Mouse (Mus musculus) cerebellum, adult 2 months (tissue): ENCODE results near the gene Zdbf2.

ENCODE experiments used
- CTCF ChIP-seq: fragments of 200-500 bp; IDR thresholded peaks from 2 replicates; pipeline ENCODE4 v1.5.1; 2011; ENCODE audit warnings: low read depth, mild to moderate bottlenecking, control low read depth, low read length, moderate library complexity, borderline replicate concordance; ENCODE audit not compliant: insufficient read depth
- POLR2A ChIP-seq: fragments of 200-500 bp; IDR thresholded peaks from 2 replicates; pipeline ENCODE4 v1.6.1; 2011; ENCODE audit warnings: low read length, control low read depth, borderline replicate concordance; ENCODE audit not compliant: insufficient read depth

DNA sequence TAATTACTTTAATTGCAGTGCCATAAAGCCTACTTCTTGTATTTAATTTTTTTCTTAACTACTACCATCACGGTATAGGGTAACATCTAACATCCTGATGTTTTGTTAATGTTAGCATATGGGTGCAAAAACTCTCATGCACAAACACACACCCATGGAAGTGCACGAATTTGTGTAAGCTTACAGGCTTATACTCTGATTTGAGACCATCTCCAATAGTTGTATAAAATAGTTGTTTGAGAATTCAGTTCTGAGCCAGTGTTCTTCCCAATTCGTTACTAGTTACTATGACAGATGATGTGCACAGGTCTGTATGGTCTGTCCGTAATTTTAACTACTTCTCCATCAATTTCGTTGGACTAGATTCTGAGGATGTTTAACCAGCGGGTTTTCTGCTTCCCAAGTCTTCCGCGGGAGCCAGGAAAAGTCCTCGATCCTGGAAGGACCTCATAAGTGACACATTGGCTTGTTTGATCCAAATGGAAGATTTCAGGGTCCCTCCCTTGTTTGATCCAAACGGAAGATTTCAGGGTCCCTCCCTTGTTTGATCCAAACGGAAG is 13.7 kb upstream of the Zdbf2 start:
- TF ChIP-seq POLR2A (no peak), CTCF (no peak)
